Mouse (Mus musculus): ENCODE measurements around the gene Med4.

Gene Med4

GRCm38 (mm10) chr14:73509765-73510423 lies at the start of gene Med4:
Gene Med4, plus strand, starts transcription at chr14:73510025.
- peak; percentile 97 to 98 for DNase-seq (ENCODE audit: low spot score in 2 of 2)

- no peak for DNase-seq (ENCODE audit: low spot score in 2 of 2)
These were observed 49.2 kb upstream of the Med4 start for GRCm38 (mm10) chr14:73460514-73461134.

GRCm38 (mm10) chr14:73462211-73462610 lies 47.6 kb upstream of the Med4 start:
- DNase-seq (ENCODE audit: low spot score in 2 of 2), result no peak

GRCm38 (mm10) chr14:73467697-73468096 lies 42.1 kb upstream of the Med4 start:
- no peak for DNase-seq (ENCODE audit: low spot score in 2 of 2)

GRCm38 (mm10) chr14:73469506-73469905 lies 40.3 kb upstream of the Med4 start:
- DNase-seq (ENCODE audit: low spot score in 2 of 2), result peak; percentile 79 to 91

GRCm38 (mm10) chr14:73470593-73470992 lies 39.2 kb upstream of the Med4 start:
- peak in 1 of 2 experiments; percentile 27 for DNase-seq (ENCODE audit: low spot score in 2 of 2)

DNA sequence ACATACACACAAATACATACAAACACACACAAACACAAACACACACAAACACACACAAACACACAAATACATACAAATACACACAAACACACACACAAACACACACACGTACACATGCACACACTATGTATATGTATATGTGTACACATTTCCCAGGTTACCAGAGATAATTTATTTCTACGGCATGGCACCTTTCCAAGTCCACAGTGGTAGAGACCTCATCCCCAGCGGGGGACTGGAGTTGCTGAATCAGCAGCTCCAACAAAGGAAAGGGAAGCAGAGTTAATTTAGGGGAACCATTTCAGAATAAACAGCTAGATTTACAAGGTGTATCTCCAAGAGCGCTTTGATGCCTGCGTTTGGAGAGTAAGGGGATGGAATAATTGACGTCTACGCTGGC lies 37.6 kb upstream of the Med4 start:
- DNase-seq (ENCODE audit: low spot score in 2 of 2), result no peak

- DNase-seq (ENCODE audit: low spot score in 2 of 2), result peak in 1 of 2 experiments; percentile 42
These were observed 36.0 kb upstream of the Med4 start for GRCm38 (mm10) chr14:73473670-73474460.

GRCm38 (mm10) chr14:73474636-73475093 lies 35.2 kb upstream of the Med4 start:
- peak; percentile 30 to 64 for DNase-seq (ENCODE audit: low spot score in 2 of 2)

DNA sequence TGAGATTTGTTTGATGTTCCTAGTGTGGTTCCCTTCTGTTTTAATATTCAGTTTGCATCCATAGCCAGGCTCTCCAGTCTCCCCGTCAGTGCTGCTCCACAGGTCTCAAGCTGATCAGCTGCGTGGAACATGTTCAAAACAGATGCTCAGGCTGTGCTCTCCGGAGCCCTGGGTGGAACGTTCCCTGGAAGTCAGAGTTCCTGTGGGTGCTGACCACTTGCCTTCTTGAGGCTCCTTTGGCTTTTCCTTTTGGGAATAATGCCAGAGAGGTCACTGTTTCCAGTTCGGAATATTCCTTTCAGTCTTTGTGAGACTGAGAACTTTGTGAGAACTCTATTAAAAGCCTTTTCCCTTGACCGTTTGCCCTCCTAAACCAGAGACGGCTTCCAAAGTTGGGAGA lies 34.3 kb upstream of the Med4 start:
- no peak for DNase-seq (ENCODE audit: low spot score in 2 of 2)

- DNase-seq (ENCODE audit: low spot score in 2 of 2), result no peak
These were observed 33.4 kb upstream of the Med4 start for GRCm38 (mm10) chr14:73476361-73476934.

DNA sequence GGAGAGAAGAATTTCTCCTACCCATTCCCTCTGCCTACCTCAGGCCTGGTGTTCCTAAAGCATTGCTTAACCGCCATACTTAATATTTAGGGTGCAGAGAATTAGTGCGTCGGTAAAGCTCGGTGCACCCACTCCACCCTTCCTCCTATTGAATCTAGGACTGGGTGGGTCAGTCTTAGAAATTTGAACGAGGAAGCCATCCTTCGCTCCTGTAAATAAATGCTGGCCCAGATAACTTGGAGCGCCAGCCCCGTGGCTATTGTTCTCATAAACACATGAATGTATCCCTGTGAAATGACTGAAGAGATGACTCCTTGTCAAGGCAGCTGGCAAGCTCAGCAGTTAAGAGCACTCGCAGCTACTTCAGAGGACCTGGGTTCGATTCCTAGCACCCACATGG lies 32.7 kb upstream of the Med4 start:
- no peak for DNase-seq (ENCODE audit: low spot score in 2 of 2)

GRCm38 (mm10) chr14:73478321-73478720 lies 31.5 kb upstream of the Med4 start:
- DNase-seq (ENCODE audit: low spot score in 2 of 2), result no peak

GRCm38 (mm10) chr14:73479771-73480170 lies 30.1 kb upstream of the Med4 start:
- DNase-seq (ENCODE audit: low spot score in 2 of 2), result no peak

- no peak for DNase-seq (ENCODE audit: low spot score in 2 of 2)
These were observed 26.2 kb upstream of the Med4 start for GRCm38 (mm10) chr14:73483516-73484229.

DNA sequence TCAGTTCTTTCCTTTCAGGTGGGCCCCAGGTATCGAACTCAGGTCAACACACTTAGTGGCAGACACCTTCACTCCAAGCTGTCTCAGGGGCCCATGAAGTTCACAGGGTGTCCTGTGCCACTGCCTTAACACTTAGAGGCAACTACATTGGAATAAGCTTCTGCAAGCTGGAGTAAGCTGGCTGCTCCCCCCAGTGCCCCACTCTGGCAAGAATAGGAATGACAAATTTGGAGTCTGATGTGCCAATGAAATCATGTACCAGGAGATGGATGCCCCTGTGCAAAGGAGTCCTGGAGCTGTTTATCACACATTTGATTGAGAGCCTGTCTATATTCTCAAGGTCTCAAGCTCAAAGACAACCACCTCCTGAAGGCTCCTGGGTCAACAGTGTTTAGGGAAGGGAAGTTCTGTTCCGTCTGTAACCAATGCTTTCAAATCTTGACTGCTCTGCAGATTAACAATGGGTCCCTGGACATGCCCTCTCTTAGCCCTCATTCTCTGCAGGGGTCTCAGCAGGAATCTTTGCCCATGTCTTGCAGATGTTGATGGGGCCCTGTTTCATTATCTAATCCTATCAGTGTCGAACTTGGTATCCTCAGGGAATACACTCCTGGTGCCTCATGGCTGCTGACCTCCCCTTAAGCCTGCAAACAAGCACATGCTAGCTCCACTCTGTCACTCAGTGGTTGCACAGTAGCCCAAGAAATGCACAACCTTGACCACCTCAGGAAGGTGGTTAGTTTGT lies 25.3 kb upstream of the Med4 start:
- DNase-seq (ENCODE audit: low spot score in 2 of 2), result no peak

- no peak for DNase-seq (ENCODE audit: low spot score in 2 of 2)
These were observed 23.2 kb upstream of the Med4 start for GRCm38 (mm10) chr14:73486641-73487040.

DNA sequence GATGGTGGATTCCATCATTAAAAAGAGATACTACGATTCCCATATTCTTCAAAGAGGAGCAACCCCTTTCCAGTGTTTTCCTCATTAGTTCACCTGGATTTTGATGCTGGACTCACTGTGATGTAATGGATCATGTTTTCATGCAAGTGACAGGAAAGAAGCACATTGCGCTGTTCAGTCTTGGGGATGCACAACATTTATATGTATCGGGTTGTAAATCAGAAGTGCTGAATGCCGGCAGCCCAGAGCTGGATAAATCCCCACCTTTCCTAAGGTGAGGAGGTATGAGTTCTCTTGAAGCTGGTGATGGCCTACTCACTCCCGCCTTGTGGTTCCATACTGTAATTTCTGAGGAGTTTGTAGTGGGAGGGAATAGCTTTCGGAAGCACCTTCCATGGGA lies 16.5 kb upstream of the Med4 start:
- no peak for DNase-seq (ENCODE audit: low spot score in 2 of 2)

DNA sequence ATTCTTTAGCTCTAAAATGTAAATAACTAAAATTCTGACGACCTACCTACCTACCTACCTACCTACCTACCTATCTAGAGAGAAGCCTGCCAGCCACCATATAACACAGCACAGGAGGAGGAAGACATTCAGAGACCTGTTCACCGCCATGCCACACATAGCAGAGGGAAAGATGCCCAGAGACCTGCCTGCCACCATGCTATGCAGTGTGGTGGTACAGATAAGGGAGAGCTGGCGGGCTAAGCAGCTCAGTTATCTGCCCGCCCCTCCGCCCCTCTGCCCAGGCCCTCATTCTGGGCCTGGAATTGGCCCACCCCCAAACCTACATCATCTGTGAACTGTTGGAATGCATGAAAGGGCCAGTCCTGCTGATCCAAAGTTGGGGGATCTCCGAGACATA lies 15.7 kb upstream of the Med4 start:
- no peak for DNase-seq (ENCODE audit: low spot score in 2 of 2)

- no peak for DNase-seq (ENCODE audit: low spot score in 2 of 2)
These were observed 14.1 kb upstream of the Med4 start for GRCm38 (mm10) chr14:73495753-73496152.

DNA sequence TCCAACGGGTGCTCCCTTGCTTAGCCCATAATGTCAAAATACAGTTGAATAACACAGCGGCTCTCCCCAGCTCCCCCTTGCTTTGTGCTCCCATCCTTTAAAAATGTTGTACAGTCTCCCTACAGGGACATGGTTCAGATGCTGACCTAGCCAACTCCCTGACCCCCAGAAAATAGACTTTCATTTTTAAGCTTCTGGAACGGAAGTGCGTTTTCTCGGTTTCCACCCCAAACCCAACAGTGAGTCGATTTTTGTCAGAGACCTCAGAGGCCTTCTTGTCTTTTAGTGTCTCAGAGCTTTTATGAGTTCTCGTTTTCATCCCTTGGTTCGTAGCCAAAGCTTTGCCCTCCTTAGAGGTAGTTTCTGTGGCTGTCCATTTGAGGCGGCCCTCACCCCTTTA lies 8.5 kb upstream of the Med4 start:
- no peak for DNase-seq (ENCODE audit: low spot score in 2 of 2)
